Mouse (Mus musculus) ovary, postnatal 14 days (tissue): ENCODE measurements around the gene Sc5d.

Source experiments
- DNase-seq: peaks from one replicate; pipeline ENCODE4 v3.0.0; 2022; ENCODE audit warnings: low spot score

Gene Sc5d

GRCm38 (mm10) chr9:42264145-42264544 is at the start of gene Sc5d:
Gene Sc5d, minus strand, starts transcription at chr9:42264256.
- peak; percentile 89 for DNase-seq

GRCm38 (mm10) chr9:42311311-42311710 is 47.3 kb upstream of the Sc5d start:
- no peak for DNase-seq

GRCm38 (mm10) chr9:42303894-42304293 is 39.8 kb upstream of the Sc5d start:
- no peak for DNase-seq

GRCm38 (mm10) chr9:42301082-42301633 is 37.1 kb upstream of the Sc5d start:
- DNase-seq: no peak

GRCm38 (mm10) chr9:42296297-42296922 is 32.4 kb upstream of the Sc5d start:
- no peak for DNase-seq

GRCm38 (mm10) chr9:42294131-42294530 is 30.1 kb upstream of the Sc5d start:
- DNase-seq: no peak

- DNase-seq: no peak
Measured at GRCm38 (mm10) chr9:42293596-42293995, 29.5 kb upstream of the Sc5d start.

GRCm38 (mm10) chr9:42293051-42293450 is 29.0 kb upstream of the Sc5d start:
- DNase-seq: no peak

- DNase-seq: no peak
Measured at GRCm38 (mm10) chr9:42279676-42280075, 15.6 kb upstream of the Sc5d start.

- DNase-seq: no peak
Measured at GRCm38 (mm10) chr9:42278046-42278445, 14.0 kb upstream of the Sc5d start.

- no peak for DNase-seq
Measured at GRCm38 (mm10) chr9:42277606-42278005, 13.6 kb upstream of the Sc5d start.

GRCm38 (mm10) chr9:42277162-42277561 is 13.1 kb upstream of the Sc5d start:
- DNase-seq: no peak

GRCm38 (mm10) chr9:42275761-42276145 is 11.7 kb upstream of the Sc5d start:
- DNase-seq: no peak

GRCm38 (mm10) chr9:42275027-42275760 is 11.1 kb upstream of the Sc5d start:
- DNase-seq: no peak

- no peak for DNase-seq
Measured at GRCm38 (mm10) chr9:42273682-42274296, 9.7 kb upstream of the Sc5d start.

- DNase-seq: no peak
Measured at GRCm38 (mm10) chr9:42273174-42273573, 9.1 kb upstream of the Sc5d start.

- no peak for DNase-seq
Measured at GRCm38 (mm10) chr9:42272690-42273089, 8.6 kb upstream of the Sc5d start.

GRCm38 (mm10) chr9:42271456-42271855 is 7.4 kb upstream of the Sc5d start:
- no peak for DNase-seq

- DNase-seq: no peak
Measured at GRCm38 (mm10) chr9:42270617-42271016, 6.6 kb upstream of the Sc5d start.

- DNase-seq: no peak
Measured at GRCm38 (mm10) chr9:42270081-42270480, 6.0 kb upstream of the Sc5d start.

GRCm38 (mm10) chr9:42268371-42268770 is 4.3 kb upstream of the Sc5d start:
- no peak for DNase-seq

- DNase-seq: no peak
Measured at GRCm38 (mm10) chr9:42265309-42265708, 1.3 kb upstream of the Sc5d start.

GRCm38 (mm10) chr9:42263709-42264111 is 346 bp downstream of the Sc5d start:
- DNase-seq: no peak
